Mouse (Mus musculus) E14TG2a.4 (cell line): ENCODE data around the gene Stt3a.

ENCODE experiments used
- CTCF ChIP-seq: conservative IDR thresholded peaks from 2 replicates; pipeline ENCODE4 v1.5.1; 2014; ENCODE audit warnings: low read length
- POU5F1 ChIP-seq: IDR thresholded peaks from 2 replicates; pipeline ENCODE4 v1.6.1; 2014; ENCODE audit warnings: low read length, borderline replicate concordance

DNA sequence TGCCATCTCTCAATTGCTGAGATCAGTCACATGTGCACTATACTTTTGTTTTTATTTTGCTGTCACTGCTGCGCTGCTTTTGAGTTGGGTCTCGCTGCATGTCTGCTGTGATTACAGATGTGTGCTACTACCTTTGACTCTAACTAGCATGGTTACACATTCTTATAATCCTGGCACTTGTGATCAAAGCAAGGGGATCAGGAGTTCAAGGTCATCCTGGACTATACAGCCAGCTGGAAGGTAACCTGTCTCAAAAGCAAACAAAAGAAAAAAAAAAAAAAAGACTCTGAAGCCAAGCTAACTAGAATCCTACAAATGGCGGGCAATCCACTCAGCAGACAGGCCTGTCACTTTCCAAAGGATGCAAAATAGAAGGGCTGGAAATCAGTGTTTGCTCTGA is 24.7 kb upstream of the Stt3a start:
- no peak for TF ChIP-seq CTCF
- TF ChIP-seq POU5F1: no peak
